Mouse (Mus musculus) heart, adult 11 months (tissue): ENCODE results near the gene Rgs14.

Experiments
- DNase-seq: peaks from one replicate; pipeline ENCODE4 v3.0.0; 2022

Gene Rgs14

DNA sequence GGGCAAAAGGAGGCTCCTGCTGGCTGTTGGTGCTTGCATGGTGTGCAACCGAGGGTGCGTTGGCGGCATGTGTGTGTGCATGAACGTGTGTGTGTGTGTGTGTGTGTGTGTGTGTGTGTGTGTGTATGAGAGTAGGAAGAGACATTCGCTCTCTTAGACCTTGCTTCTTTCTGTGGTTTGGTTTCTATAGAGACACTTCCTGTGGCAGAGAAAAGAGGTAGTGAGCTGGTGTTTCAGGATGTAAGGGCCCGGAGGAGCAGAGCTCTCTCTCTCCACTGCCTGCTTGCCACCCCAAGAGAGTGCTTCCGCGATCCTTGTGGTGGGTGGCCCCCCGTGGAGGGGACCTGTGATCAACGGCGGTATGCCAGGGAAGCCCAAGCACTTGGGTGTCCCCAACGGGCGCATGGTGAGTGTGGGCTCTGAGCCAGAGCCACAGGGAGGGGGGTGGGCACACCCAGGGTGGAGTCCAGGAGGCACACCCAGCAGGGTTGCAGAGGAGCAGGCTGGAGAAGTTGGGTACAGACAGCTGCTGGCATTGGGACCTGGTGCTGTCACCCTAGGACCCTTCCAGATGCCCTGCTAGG, at the start of gene Rgs14:
Gene Rgs14 (plus strand): TSS at position 202 of the 584 bp plus-strand sequence.
- DNase-seq, result peak; percentile 96

DNA sequence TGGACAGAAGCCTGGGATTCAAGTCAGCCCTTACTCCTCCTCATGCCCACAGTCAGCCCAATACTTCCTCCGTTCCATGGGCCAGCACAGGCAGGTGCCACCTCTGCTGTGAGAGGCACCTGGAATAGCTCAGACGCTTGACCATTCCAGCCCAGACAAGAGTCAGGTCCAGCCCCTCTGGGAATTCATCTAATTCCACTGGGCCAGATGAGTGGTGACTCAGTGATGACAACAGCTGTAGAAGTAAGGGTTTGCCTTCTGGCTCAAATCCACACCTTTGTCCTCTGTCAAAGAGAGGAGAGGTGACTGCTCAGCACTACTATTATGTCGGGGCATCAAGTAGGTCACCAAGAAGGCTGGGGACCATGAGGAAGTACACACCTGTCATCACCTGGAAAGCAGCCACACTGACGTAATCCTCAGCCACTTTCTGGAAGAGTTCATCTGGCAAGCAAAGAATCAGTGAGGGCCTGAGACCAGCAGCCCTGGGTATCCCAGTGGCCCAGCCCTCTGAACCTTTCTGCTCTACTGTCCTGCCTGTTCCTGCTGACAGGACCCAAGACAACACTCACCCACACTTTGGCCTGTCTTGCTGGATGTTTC, 49.5 kb upstream of the Rgs14 start, which contains the start of gene Prelid1:
Gene Prelid1 (plus strand): TSS at position 570 of the 603 bp plus-strand sequence.
- peak; percentile 90 for DNase-seq

DNA sequence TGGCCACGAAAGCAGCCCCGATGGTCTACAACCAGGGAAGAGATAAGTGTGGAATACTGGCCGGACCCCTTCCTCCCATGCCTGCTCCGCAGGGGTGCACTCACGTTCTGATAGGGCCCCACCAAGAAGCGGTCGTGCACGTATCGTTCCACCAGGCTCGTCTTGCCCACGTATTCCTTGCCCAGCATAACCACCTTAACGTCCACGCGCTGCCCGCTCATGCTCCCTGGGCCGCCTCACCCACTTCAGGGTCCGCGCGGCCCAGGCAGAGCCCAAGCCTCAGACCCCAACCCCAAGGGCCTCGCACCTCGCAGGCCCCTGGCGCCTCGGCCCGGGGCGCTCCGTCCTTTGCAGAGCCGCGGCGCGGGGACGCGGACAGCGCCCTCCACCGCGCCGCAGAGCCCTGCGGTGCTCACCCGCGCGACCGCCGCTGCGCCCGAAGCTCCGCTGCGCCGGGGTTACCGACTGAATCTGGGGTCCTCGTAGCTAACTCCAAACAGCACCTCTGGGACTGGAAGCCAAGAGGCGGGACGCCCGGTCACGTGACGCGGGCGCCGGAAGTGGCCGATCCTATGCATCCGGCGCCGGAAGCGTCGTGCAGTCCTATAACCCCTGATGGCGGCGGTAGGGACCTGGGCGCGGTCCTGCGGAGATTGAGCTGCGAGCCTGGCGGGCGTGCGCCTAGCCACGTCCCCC, 48.0 kb upstream of the Rgs14 start, which contains the start of gene Rab24:
Gene Rab24 (minus strand): TSS at position 513 of the 696 bp plus-strand sequence.
- peak; percentile 99 for DNase-seq

DNA sequence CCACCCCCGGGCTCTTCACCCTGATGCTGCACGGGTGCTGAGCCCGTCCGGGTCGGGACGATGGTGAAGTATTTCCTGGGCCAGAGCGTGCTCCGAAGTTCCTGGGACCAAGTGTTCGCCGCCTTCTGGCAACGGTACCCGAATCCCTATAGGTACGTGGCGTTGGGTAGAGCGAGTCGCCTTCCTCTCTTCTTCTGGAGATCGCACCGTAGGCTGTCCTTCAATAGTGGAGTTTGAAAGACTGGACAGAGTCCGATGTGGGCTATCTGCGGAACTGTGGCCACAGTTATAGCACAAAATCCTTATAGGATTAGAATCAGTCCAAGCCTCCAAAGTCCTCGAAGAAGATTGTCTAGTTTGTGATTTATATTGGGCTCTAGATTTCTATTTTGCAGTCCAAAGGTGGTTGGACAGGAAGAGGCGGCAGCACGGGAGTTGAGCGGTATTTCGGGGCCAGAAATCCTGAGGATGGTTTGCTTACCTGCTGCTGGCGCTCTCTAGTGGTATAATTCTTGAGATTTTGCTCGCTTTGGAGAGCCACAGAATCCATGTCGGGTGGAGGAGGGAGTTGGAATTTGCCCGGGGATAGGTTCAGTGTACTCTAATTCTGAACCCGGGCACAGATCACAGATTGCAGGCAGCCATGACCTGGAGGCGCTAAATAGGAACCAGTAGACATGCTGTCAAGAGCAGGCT, 47.3 kb upstream of the Rgs14 start:
- peak; percentile 91 for DNase-seq

DNA sequence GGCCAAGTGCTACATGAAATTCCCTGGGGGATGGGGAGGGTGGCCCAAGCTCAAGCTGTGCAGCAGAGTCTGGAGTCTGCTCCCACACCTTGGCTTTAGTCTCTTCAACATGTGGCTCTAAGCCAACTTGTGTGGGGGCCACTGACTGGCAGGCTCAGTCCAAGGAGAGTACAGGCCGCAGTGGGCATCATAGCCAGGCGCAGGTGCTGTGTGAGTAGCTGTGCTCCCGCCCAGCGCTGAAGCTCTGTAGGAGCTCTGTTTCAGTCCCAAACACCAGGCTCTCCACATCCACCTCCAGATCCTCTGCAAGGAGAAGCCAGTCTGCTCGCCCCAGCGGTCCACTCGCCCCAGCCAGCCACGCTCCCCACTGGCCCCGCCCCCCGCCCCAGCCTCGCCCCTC, 43.9 kb upstream of the Rgs14 start:
- no peak for DNase-seq

DNA sequence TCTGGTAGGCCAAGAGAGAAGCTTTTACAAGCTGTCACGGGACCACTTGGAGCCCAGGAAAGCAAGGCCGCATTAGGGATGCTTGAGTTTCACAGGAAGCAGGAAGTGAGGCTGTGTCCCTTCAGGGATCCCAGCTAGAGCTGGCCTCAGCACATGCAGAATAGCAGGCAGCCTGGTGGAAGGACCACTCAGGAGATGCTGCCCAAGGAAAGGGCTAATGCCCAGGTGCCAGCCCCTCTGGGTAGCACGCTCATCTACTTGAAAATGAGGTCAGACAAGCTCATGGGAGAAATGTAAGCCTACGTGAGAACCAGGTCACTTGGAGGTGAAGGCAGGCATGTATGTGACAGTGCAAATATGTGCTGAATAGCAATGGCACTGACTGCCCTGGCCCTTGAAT, 42.4 kb upstream of the Rgs14 start:
- no peak for DNase-seq

DNA sequence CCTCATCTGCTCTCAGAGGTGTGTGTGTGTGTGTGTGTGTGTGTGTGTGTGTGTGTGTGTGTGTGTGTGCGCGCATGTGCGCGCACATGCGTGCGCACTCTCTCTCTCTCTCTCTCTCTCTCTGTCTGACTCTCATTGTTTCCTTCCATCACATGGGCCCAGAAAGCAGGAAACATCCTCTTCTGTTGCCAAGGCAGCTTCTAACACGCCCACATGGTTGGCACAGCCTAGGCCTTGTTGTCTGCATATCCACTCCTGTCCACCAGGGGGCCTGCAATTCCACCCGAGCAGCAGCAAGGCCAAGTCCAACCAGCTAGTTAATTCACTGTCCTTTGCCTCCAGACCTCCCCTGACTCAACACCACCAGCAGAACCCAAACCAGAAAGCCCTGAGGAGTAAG, 41.9 kb upstream of the Rgs14 start:
- peak; percentile 98 for DNase-seq

DNA sequence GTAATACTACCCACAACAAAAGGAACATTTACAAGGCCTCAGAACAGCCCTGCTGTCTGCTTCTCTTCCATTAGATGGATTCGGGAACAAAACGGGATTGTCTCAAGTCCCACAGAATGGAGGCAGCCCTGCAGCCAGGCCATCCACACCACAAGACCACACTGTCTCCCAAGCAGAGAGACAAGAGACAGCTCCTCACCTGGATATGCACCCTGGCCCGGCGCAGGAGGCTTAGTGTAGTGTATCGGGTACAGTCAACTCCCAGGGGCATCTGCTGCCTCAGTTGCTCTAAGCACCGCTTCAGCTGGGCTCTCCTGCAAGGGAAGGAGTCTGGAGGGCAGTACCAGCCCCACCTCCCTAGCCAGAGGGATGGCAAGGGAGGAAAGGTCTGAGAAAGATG, 41.4 kb upstream of the Rgs14 start:
- no peak for DNase-seq

DNA sequence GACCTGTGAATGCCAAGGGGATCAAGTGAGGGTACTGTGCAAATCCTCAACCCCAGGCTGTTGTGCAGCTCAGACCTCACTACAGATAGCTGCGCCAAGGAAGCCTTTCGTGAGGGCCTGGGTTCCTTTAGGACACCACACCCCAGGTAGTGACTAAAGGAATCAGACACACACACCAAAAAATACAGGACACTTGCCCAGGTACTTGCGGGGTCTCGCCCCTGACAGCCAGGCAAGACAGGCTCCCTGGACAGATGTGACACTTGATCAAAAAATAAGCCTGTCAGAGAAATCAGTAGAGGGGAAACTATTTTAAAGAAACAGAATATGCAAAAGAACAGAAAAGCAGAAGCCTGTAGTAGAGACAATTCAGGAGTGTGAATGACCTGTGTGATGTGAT, 40.9 kb upstream of the Rgs14 start:
- no peak for DNase-seq

DNA sequence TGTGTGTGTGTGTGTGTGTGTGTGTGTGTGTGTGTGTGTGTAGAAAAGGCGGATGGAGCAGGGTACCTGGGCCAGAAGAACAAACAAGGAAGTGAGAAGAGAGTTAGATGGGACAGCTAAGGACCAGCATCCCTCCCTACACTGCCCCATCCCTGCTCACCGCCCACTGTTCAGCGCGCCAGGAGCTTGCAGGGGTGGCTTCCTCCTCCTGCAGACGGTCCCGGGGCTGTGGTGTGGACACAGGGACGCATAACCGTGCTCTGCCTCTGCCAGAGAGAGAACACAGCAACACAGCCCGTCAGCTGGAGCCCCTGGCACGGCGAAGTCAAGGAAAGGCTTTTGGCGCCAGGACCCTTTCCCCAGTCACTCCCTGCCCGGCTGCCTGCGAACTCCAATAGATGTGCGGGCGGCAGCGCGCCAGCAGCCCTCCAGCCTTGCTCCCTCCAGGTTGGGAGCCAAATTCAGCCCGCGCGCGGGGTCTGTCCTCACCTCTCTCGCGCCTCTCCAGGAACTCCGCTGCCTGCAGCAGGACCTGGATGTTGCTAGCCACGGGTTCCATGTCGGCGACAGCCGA, 40.3 kb upstream of the Rgs14 start:
- no peak for DNase-seq

DNA sequence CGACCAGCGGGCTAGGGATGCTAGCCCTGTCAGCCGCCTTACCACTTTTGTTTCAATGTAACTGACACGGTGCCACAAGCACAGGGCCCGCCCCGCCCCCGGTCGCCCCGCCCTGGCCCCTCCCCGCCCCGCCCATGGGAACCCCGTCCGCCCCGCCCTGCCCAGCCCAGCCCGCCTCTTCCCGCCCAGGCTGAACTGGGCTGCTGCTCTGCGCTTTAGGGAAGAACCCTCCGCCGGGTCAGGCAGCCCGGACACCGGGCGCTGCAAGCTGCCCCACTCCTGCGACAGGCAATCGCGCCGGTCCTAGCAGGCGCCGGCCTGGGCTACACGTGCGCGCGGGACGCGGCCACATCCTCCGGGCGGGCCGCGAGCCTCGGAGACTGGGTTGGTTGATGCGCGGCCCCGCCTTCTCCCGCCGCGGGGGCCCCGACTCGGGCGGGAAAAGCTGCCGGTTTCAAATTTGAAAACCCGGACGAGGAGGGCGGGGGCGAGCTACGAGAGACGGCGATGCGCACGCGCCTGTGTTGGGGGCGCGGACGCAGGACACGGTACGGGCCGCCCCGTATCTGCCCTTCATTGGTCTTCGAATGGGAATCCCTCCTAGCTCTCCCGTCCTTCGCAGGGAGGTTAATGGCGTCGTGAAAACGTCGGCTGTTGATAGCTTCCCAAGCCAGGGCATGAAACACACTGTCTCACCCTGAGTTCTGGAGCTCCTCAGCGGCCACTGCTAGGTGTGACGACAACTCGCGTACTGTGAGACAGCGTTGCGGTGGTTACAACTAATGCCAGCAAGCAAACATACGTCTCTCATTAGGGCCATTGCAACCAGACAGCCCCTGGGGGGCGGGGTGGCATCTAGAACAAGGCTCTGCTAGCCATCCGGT, 39.6 kb upstream of the Rgs14 start, which contains the start of gene Mxd3:
Gene Mxd3 (minus strand): TSS at position 141 of the 884 bp plus-strand sequence.
- peak; percentile 99 for DNase-seq

DNA sequence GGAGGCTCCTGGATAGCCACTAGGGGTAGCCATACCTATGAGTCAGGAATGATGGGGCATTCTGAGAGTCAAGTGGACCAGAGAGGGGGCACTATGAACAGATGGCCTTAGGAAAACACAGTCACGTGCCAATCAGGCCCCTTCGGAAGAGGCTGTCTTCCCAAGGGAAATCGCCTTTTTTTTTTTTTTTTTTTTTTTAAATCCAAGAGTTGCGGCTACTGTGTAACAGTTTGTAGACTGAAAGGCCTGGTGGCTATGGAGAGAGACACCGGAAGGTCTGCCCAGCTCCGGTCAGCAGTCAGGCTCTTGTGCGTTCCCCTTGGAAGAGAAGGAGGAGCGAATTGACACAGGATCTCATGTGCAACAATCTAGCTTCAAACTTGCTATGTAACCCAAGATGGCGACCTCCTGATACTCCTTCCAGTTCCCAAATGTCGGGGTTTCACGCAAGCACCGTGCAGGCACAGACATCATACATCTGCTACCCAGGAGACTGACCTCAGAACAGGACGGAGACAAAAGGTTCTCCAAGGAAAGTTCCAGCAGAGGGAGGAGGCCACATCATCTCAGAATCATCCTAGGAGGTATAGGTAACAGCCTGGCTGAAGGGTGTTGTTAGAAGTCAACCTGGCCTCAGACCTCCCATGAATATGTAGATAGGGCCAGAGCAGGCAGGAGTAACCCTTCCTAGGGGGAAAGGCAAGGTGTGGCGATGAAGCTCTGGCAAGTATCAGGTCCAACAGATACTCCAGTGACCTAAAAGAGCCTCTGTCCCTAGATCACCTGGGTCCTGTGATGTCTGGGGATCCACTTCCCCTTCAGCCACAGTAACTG, 38.7 kb upstream of the Rgs14 start:
- DNase-seq, result no peak

DNA sequence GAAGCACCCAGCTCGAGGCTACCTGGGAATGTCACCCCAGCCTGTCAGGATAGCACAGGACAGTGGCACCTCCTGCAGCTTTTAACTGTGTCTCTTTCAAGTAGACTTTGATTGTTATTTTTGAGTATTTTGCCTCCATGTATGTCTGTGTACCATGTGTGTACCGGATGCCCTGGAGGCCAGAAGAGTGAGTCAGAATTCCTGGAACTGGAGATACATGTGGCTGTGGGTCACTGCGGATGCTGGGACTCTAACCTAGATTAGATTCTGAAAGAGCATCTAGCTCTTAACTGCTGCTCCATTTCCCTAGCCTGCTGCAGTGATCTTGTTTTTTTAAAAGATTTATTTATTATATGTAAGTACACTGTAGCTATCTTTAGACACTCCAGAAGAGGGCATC, 37.2 kb upstream of the Rgs14 start:
- no peak for DNase-seq

DNA sequence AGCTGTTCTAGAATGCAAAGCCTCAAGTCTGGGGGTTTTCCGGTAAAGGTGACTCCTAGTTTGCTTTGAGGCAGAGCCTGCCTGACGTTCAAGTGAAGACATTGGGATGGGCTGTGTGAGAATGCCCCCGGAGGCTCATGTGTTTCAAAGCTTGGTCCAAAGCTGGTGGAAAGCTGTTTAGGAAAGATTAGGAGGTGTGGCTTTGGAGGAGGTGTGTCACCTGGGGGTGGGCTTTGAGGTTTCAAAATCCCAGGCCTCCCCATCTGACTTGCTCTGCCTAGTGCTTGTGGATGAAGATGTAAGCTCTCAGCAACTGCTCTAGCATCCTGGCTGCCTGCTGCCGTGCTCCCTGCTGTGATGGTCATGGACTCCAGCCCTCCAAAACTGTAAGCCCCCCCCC, 33.8 kb upstream of the Rgs14 start:
- DNase-seq, result no peak

DNA sequence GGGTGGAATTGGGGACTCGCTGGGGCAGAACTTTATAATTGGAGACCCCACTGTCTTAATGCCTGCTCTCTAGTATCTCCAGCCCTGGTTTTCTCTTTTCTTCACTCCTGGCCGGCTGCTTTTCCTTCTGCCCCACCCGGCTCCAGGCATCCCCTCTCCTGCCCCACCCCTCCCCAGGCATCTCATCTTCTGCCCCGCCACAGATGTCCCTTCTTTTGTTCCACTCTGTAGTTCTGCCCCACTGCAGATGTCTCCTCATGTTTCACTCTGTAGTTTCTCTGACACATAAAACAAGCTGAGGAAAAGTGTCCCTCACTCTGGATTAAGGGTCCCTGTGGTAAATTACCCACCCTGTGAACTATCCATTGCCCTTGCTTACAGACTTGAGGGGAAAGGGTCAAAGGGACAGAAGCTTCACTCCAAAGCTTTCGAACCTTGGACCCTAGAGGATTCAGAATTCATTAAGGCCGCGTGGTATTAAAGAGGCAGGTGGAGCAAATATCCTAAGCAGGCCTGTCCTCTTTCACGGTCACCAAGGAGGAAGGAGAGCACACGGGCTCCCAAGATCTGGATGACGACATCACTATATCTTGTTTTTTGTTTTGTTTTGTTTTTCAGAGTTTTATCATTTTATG, 32.1 kb upstream of the Rgs14 start:
- no peak for DNase-seq

DNA sequence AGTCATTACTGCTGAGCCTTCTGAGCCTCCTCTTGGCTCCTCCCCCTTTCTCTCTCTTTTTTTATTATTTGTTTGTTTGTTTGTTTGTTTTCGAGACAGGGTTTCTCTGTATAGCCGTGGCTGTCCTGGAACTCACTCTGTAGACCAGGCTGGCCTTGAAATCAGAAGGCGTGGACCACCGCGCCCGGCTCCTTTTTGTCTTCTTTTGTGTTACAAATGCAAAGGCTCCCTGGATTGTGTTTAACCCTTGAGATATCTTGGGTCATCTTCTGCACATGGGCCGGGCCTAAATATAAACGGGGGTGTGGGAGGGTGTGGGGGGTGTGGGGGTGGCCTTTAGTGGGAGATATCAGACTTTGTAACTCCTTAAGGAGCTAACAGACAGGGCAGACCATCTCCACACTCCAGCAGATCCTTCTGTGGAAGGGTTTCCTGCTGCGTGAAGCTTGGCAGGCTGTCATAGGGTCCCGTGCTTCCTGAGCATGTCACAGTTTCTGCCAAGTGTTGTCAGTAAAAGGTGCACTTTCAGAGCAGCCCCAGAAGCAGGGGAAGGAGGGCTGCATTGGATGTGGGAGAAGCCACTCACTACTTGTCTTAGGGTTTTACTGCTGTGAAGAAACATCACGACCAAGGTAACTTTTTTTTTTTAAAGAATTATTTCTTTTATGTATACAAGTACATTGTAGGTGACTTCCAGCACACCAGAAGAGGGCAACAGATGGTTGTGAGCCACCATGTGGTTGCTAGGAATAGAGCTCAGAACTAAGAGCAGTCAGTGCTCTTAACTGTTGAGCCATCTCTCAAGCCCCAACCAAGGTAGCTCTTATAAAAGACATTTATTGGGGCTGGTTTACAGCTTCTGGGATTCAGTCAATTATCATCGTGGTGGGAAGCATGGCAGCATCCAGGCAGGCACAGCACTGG, 31.1 kb upstream of the Rgs14 start:
- DNase-seq, result no peak

DNA sequence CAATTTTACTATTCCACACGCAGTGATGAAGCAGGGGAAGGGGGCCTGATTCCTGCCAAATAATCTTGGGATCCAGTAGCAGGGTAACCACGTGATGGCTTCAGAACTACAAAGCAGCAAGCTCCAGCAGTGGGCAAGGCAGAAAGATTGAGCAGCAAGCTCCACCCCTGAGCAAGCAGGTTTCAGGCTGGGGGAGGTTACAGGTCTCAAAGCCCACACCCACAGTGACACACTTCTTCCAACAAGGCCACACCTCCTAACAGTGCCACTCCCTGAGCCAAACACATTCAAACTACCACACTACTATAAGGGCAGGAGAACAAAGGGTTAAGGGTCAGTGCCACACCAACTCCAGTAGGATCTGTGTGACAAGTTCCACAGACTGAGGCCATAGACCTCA, 30.3 kb upstream of the Rgs14 start:
- no peak for DNase-seq

DNA sequence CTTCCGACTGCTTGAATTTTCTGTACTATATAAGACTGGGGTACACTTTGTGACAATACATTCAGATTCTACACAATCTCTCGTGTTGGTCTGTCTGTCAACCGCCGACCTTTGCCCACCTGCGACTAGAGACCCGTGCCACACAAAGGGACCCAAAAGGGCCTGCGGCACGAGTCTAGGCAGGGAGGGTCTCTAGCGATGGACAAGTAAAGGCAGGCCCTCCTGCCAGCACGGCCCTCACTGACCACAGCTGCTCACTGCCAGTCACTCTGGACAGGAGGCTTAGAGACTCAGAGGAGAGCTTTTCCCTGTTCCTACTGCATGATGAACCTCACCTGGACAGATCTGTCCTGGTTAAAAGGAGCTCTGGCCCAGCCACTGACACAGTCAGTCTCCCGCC, 27.1 kb upstream of the Rgs14 start:
- no peak for DNase-seq

DNA sequence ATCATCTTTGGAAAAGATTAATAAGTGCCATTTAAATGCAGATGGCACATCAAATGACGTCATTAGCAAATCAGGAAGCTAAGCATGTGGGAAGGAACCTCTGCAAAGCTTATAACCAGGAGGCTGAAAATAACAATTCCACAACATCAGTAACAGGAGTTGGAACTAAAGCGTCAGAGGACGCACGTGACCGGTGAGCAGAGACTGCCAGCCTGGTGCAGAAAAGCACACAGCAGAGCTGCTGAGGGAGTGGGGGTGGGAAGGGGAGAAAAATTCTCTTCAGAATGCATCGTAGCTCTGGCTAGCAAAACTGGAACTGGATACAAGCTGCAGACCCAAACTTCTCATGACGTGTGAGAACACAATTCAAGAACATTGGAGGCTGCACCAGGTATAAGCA, 25.2 kb upstream of the Rgs14 start:
- DNase-seq, result no peak

DNA sequence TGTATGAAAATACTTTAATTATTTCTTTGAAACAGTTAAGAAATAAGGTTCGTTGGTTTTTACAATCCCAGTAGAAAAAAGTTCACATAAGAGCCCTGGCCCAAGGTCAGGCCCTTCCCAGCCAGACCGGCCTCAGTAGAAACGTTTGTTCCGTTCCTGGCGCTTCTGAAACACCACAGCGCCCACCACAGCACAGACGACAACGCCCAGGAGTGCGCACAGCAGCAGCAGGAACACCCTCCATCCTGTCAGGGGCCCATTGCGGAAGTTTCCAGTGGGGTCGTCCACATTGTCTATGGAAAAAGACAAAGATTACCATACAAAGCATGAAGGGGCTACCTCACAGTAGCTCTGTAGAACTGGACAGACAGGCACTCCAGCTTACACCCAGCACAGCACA, 22.8 kb upstream of the Rgs14 start:
- no peak for DNase-seq
